Comparison of ENCODE assay signal across 8 mouse cellular contexts in genomic region chr4:135271881-135272616, GRCm38 (mm10). TPM values are rescaled to one million over a fixed set of nuclear protein-coding genes. Genes with fewer than 3 reads are reported as not detected.
DNase-seq lines count a peak whose midpoint lies in the region; ATAC-seq and TF ChIP-seq lines count a peak whose summit lies in the region.

No protein-coding gene starts in this region.

- H3K27me3 ChIP-seq in forebrain, postnatal 0 days (ENCODE audit: insufficient read depth, low read length) = no peaks in the 10 kb centered on the region
- H3K27me3 ChIP-seq in hindbrain, embryonic 12.5 days = peaks cover 25% of the 10 kb centered on the region
- no peaks in the 10 kb centered on the region for H3K27me3 ChIP-seq in limb, embryonic 14.5 days (ENCODE audit: control insufficient read depth, insufficient read depth, low read length)
- H3K27me3 ChIP-seq in midbrain, embryonic 13.5 days = peaks cover 26% of the 10 kb centered on the region
- H3K27me3 ChIP-seq in stomach, postnatal 0 days (ENCODE audit: control insufficient read depth, insufficient read depth, low read length) = no peaks in the 10 kb centered on the region

- TF ChIP-seq EP300 in stomach, postnatal 0 days (optimal IDR thresholded peaks at IDR 0.05) = no peak

- peak overlapping the region; percentile 84 for H3K9ac ChIP-seq in forebrain, postnatal 0 days
- peak overlapping the region; percentile 89 for H3K9ac ChIP-seq in hindbrain, embryonic 12.5 days
- peak overlapping the region; percentile 88 for H3K9ac ChIP-seq in limb, embryonic 14.5 days (ENCODE audit: low read depth, low read length, severe bottlenecking)
- H3K9ac ChIP-seq in midbrain, embryonic 13.5 days (replicated peaks) = peak overlapping the region; percentile 91
- H3K9ac ChIP-seq in stomach, postnatal 0 days (ENCODE audit: low read length) = peak overlapping the region; percentile 93

- no peaks in the 10 kb centered on the region for H3K36me3 ChIP-seq in forebrain, postnatal 0 days (ENCODE audit: insufficient read depth)
- 0 out of 2 replicates have a peak, but pooled peaks cover 3% of the 10 kb centered on the region for H3K36me3 ChIP-seq in hindbrain, embryonic 12.5 days
- H3K36me3 ChIP-seq in limb, embryonic 14.5 days (ENCODE audit: control insufficient read depth, insufficient read depth, low read length) = no peaks in the 10 kb centered on the region
- H3K36me3 ChIP-seq in midbrain, embryonic 13.5 days = no peaks in the 10 kb centered on the region
- H3K36me3 ChIP-seq in stomach, postnatal 0 days (ENCODE audit: control insufficient read depth, insufficient read depth, low read length) = no peaks in the 10 kb centered on the region

- TF ChIP-seq CTCF in left cerebral cortex, adult 2 months (IDR thresholded peaks at IDR 0.05) = no peak; the same call in 1 of the 2 replicates
- TF ChIP-seq CTCF in forebrain, postnatal 0 days (IDR thresholded peaks at IDR 0.05; ENCODE audit: low read depth) = peak; percentile 59
- TF ChIP-seq CTCF in stomach, postnatal 0 days (IDR thresholded peaks at IDR 0.05; ENCODE audit: low read depth) = no peak

- under 1% methylated on average over 56 of the region's 67 CpGs for WGBS in forebrain, postnatal 0 days
- WGBS in hindbrain, embryonic 12.5 days = 1% methylated on average over 60 of the region's 67 CpGs
- WGBS in limb, embryonic 14.5 days = 0% methylated on average over 54 of the region's 67 CpGs
- under 1% methylated on average over 57 of the region's 67 CpGs for WGBS in midbrain, embryonic 13.5 days
- under 1% methylated on average over 56 of the region's 67 CpGs for WGBS in stomach, postnatal 0 days

- DNase-seq in left cerebral cortex, adult 2 months (ENCODE audit: extremely low spot score in 1 of 2, low spot score in 2 of 2) = peak in 1 of 2 experiments; percentile 17
- no peak for DNase-seq in left cerebral cortex, adult 11 months (ENCODE audit: low spot score)
- peak; percentile 21 for DNase-seq in cerebellum, adult 11-12 months
- DNase-seq in forebrain, postnatal 0 days = peak; percentile 69
- DNase-seq in limb, embryonic 14.5 days (ENCODE audit: low spot score) = peak; percentile 73
- DNase-seq in stomach, postnatal 0 days (ENCODE audit: low spot score) = peak; percentile 72

- no peaks in the 10 kb centered on the region for H3K9me3 ChIP-seq in forebrain, postnatal 0 days (ENCODE audit: low read length)
- H3K9me3 ChIP-seq in hindbrain, embryonic 12.5 days (replicated peaks) = no peaks in the 10 kb centered on the region
- no peaks in the 10 kb centered on the region for H3K9me3 ChIP-seq in limb, embryonic 14.5 days (ENCODE audit: control insufficient read depth, low read length)
- H3K9me3 ChIP-seq in midbrain, embryonic 13.5 days = no peaks in the 10 kb centered on the region
- no peaks in the 10 kb centered on the region for H3K9me3 ChIP-seq in stomach, postnatal 0 days (ENCODE audit: control insufficient read depth, low read length)

- H3K4me3 ChIP-seq in left cerebral cortex, adult 2 months = peak overlapping the region; percentile 77
- peak overlapping the region; percentile 81 for H3K4me3 ChIP-seq in forebrain, postnatal 0 days (ENCODE audit: low read depth, low read length)
- H3K4me3 ChIP-seq in hindbrain, embryonic 12.5 days = peak overlapping the region; percentile 92
- peak overlapping the region; percentile 77 for H3K4me3 ChIP-seq in limb, embryonic 14.5 days (replicated peaks; ENCODE audit: low read length)
- H3K4me3 ChIP-seq in midbrain, embryonic 13.5 days (replicated peaks) = peak overlapping the region; percentile 79
- H3K4me3 ChIP-seq in stomach, postnatal 0 days (ENCODE audit: low read depth, low read length) = peak overlapping the region; percentile 93

- H3K27ac ChIP-seq in left cerebral cortex, adult 2 months = peak overlapping the region; percentile 83
- H3K27ac ChIP-seq in forebrain, postnatal 0 days (ENCODE audit: low read depth, low read length) = peak overlapping the region; percentile 84
- peak overlapping the region; percentile 97 for H3K27ac ChIP-seq in hindbrain, embryonic 12.5 days
- H3K27ac ChIP-seq in limb, embryonic 14.5 days (replicated peaks; ENCODE audit: low read depth, low read length) = peak overlapping the region; percentile 94
- H3K27ac ChIP-seq in midbrain, embryonic 13.5 days = peak overlapping the region; percentile 95
- H3K27ac ChIP-seq in stomach, postnatal 0 days (replicated peaks) = peak overlapping the region; percentile 99

- no peak for TF ChIP-seq POLR2A in limb, embryonic 14.5 days (IDR thresholded peaks at IDR 0.05; ENCODE audit: borderline replicate concordance, extremely low read depth, insufficient read depth, insufficient read length)

- intact Hi-C loops in left cerebral cortex, adult 2 months (cut with DNase I) = loop anchor here (1.0 to 5.0 kb wide), 2 partner anchors 46 to 50 kb away; no protein-coding TSS in a partner anchor

- peak overlapping the region; percentile 71 for H3K4me2 ChIP-seq in forebrain, postnatal 0 days (ENCODE audit: low read depth)
- H3K4me2 ChIP-seq in hindbrain, embryonic 12.5 days (replicated peaks) = peak overlapping the region; percentile 80
- peak overlapping the region; percentile 78 for H3K4me2 ChIP-seq in limb, embryonic 14.5 days (replicated peaks; ENCODE audit: low read depth, low read length, severe bottlenecking)
- peak overlapping the region; percentile 77 for H3K4me2 ChIP-seq in midbrain, embryonic 13.5 days (replicated peaks)
- peak overlapping the region; percentile 68 for H3K4me2 ChIP-seq in stomach, postnatal 0 days (replicated peaks; ENCODE audit: low read depth)

- H3K4me1 ChIP-seq in forebrain, postnatal 0 days (ENCODE audit: insufficient read depth) = peaks cover 15% of the 10 kb centered on the region
- peaks cover 39% of the 10 kb centered on the region for H3K4me1 ChIP-seq in hindbrain, embryonic 12.5 days
- peaks cover 40% of the 10 kb centered on the region for H3K4me1 ChIP-seq in limb, embryonic 14.5 days (ENCODE audit: control insufficient read depth, insufficient read depth, low read length)
- peaks cover 49% of the 10 kb centered on the region for H3K4me1 ChIP-seq in midbrain, embryonic 13.5 days (replicated peaks)
- H3K4me1 ChIP-seq in stomach, postnatal 0 days (replicated peaks; ENCODE audit: control insufficient read depth, insufficient read depth) = 0 out of 2 replicates have a peak, but pooled peaks cover 2% of the 10 kb centered on the region

- peak; percentile 64 for ATAC-seq in forebrain, postnatal 0 days
- ATAC-seq in hindbrain, embryonic 12.5 days (ENCODE audit: low FRiP score) = peak; percentile 64
- no peak; the same call in 1 of the 2 replicates for ATAC-seq in limb, embryonic 14.5 days (ENCODE audit: low FRiP score, low read depth)
- ATAC-seq in midbrain, embryonic 13.5 days = peak; percentile 73
- ATAC-seq in stomach, postnatal 0 days (ENCODE audit: low FRiP score, low TSS enrichment) = peak; percentile 38

RNA-seq across cellular contexts. Expression of gene Clic4, which starts 0.6 kb away (rescaled TPM):
- total RNA-seq in left cerebral cortex, adult 2 months (2021) = 10 to 100 TPM; 29.5 to 34.3 TPM
- 44.0 and 65.2 TPM in 2 replicates for total RNA-seq in forebrain, postnatal 0 days (2014; rRNA removed)
- 34.5 and 41.5 TPM in 2 replicates for polyA plus RNA-seq in forebrain, postnatal 0 days (2015; fragmentation: Nextera tagmentation; extraction: Ambion mirVana)
- polyA plus RNA-seq in hindbrain, embryonic 12.5 days (2016; fragmentation: Nextera tagmentation; extraction: Ambion mirVana) = 159 TPM in 2 replicates
- polyA plus RNA-seq in limb, embryonic 14.5 days (2012; rRNA removed) = 68.0 and 72.1 TPM in 2 replicates
- polyA plus RNA-seq in limb, embryonic 14.5 days (2014; fragmentation: Nextera tagmentation; extraction: Ambion mirVana) = 88.2 and 98.9 TPM in 2 replicates
- 95.1 and 108 TPM in 2 replicates for polyA plus RNA-seq in midbrain, embryonic 13.5 days (2015; fragmentation: Nextera tagmentation; extraction: Ambion mirVana)
- polyA plus RNA-seq in stomach, postnatal 0 days (2015; fragmentation: Nextera tagmentation; extraction: Ambion mirVana) = 69.2 and 73.6 TPM in 2 replicates
